Mouse (Mus musculus) neural tube, embryonic 11.5 days (tissue): ENCODE data around the gene Kank2. TPM values are rescaled to one million over a fixed set of nuclear protein-coding genes. Genes with fewer than 3 reads are reported as not detected.

Experiments
- ATAC-seq: fragments of 200-750 bp; cut with Nextera tagmentation; 2 replicates; pipeline ENCODE4 v1.8.0; 2017; ENCODE audit warnings: moderate number of reproducible peaks, mild to moderate bottlenecking, moderate TSS enrichment, moderate library complexity; ENCODE audit not compliant: insufficient read depth, low FRiP score, low TSS enrichment
- DNase-seq: peaks from one replicate; pipeline ENCODE4 v3.0.0-alpha.2; 2015; ENCODE audit warnings: low spot score
- H3K27ac ChIP-seq: fragments of 300-500 bp; sonication (generic); 2 replicates; pipeline ENCODE4 v1.5.1; 2014; ENCODE audit warnings: low read depth, mild to moderate bottlenecking, low read length
- H3K27me3 ChIP-seq: fragments of 300-500 bp; sonication (generic); 2 replicates; pipeline ENCODE4 v1.6.1; 2014; ENCODE audit warnings: mild to moderate bottlenecking, low read length, mixed read lengths; ENCODE audit not compliant: control insufficient read depth, insufficient read depth
- H3K36me3 ChIP-seq: fragments of 300-500 bp; sonication (generic); 2 replicates; pipeline ENCODE4 v1.6.1; 2014; ENCODE audit warnings: mild to moderate bottlenecking, low read length, moderate library complexity, mixed read lengths; ENCODE audit not compliant: control insufficient read depth, insufficient read depth
- H3K4me1 ChIP-seq: fragments of 300-500 bp; sonication (generic); 2 replicates; pipeline ENCODE4 v1.6.1; 2014; ENCODE audit warnings: low read length, mixed read lengths; ENCODE audit not compliant: control insufficient read depth, insufficient read depth
- H3K4me2 ChIP-seq: fragments of 300-500 bp; sonication (generic); 2 replicates; pipeline ENCODE4 v1.6.1; 2014; ENCODE audit warnings: low read depth, mild to moderate bottlenecking, moderate library complexity
- H3K4me3 ChIP-seq: fragments of 300-500 bp; sonication (generic); 2 replicates; pipeline ENCODE4 v1.5.1; 2014; ENCODE audit warnings: low read depth, low read length
- H3K9ac ChIP-seq: fragments of 300-500 bp; sonication (generic); 2 replicates; pipeline ENCODE4 v1.6.1; 2014; ENCODE audit warnings: mild to moderate bottlenecking, low read length
- H3K9me3 ChIP-seq: fragments of 300-500 bp; sonication (generic); 2 replicates; pipeline ENCODE4 v1.6.1; 2016; ENCODE audit warnings: low read length; ENCODE audit not compliant: control insufficient read depth
- WGBS: fragments of 180-500 bp; shearing (Covaris S2); extraction: QIAGEN DNeasy Blood & Tissue Kit; methylation state at CpG from one replicate; pipeline ENCODE4 v1.1.7; 2014; 5-methylcytosine and 5-hydroxymethylcytosine counted together
- polyA plus RNA-seq: library from polyadenylated mRNA; unstranded; fragments of >200 nt; fragmentation: Nextera tagmentation; extraction: Ambion mirVana; gene quantifications from 2 replicates; pipeline ENCODE4 v1.2.1, GENCODE M21; 2014

Kank2 gene
- polyA plus RNA-seq, 1 experiment from 2014 or later, result 3.7 TPM

DNA sequence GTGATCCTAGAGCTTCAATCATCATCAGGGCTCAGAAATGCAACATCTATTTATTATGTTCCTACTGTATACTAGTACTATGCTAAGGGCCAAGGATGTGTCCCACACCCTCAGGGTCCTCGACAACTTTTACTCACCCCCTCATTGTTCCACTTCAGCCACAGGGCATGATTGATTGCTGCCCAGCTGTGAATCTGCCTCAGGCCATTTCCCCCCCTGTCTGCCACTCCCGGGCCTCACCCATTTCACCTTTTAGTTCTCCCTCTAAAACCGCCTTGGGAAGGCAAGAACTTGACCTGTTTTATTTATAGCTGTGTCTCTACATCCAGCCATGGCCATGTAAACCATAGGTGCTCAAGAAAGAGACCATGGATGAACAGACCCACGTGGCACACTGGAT is 25.4 kb upstream of the Kank2 start:
- H3K27me3 ChIP-seq, result no peaks in the 10 kb centered on the region
- 46% methylated on average over 4 of the region's 4 CpGs for WGBS
- H3K4me1 ChIP-seq, result no peaks in the 10 kb centered on the region
- no peak for DNase-seq
- no peaks in the 10 kb centered on the region for H3K9me3 ChIP-seq
- ATAC-seq, result no peak
- H3K36me3 ChIP-seq, result no peaks in the 10 kb centered on the region
- no peak overlapping the region for H3K4me2 ChIP-seq
- no peak overlapping the region for H3K4me3 ChIP-seq
- no peak overlapping the region for H3K27ac ChIP-seq
- no peak overlapping the region for H3K9ac ChIP-seq

DNA sequence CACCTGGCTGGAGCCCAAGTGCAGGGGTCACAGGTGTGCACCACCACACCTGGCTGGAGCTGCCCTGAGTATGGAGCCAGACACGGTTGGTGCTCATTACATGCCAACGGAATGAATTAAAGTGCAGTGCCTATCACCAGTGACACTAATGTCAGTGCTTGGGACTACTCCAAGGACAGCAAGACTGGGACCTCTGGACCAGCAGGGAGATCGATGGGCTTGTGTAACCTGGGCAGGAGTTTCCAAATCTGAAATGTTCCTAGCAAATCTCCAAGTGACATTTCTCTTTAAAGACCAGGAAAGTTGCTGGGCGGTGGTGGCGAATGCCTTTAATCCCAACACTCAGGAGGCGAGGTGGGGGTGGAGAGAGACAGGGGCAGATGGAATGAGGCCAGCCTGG is 24.1 kb upstream of the Kank2 start:
- no peak for ATAC-seq
- 93% methylated on average over 6 of the region's 6 CpGs for WGBS

DNA sequence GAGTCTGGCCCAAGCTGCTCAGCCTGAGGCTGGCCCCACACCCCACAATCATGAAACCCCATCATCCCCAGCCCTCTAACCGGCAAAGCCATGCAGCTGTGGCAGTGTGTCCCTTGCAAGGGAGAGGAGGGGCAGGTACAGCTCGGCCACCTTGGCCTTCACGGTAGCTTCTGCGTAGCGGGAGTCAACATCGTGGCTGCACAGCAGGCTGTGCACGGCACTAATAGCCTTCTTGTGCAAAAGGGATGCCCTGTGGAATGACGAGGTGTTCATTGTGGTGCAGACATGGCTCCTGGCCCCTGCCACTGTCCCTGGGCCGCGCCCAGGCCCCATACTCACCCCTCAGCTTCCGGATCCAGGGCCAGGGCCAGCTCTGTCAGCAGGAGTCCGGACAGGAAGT is 21.6 kb upstream of the Kank2 start:
- Histone ChIP-seq H3K9me3 (no peaks in the 10 kb centered on the region), H3K4me3 (no peak overlapping the region), H3K9ac (no peak overlapping the region), H3K27me3 (no peaks in the 10 kb centered on the region), H3K36me3 (peaks cover 4% of the 10 kb centered on the region; the same call in 1 of the 2 replicates), H3K4me1 (no peaks in the 10 kb centered on the region), H3K4me2 (no peak overlapping the region), H3K27ac (no peak overlapping the region)
- no peak for DNase-seq
- WGBS, result 89% methylated on average over 12 of the region's 12 CpGs
- no peak for ATAC-seq

More for the DNA sequence above, 24.1 kb upstream of the Kank2 start:
- no peak for DNase-seq
- H3K27me3 ChIP-seq, result no peaks in the 10 kb centered on the region
- H3K4me2 ChIP-seq, result no peak overlapping the region
- no peak overlapping the region for H3K4me3 ChIP-seq
- no peaks in the 10 kb centered on the region for H3K9me3 ChIP-seq
- no peaks in the 10 kb centered on the region for H3K4me1 ChIP-seq
- H3K27ac ChIP-seq, result no peak overlapping the region
- H3K9ac ChIP-seq, result no peak overlapping the region
- no peaks in the 10 kb centered on the region for H3K36me3 ChIP-seq

DNA sequence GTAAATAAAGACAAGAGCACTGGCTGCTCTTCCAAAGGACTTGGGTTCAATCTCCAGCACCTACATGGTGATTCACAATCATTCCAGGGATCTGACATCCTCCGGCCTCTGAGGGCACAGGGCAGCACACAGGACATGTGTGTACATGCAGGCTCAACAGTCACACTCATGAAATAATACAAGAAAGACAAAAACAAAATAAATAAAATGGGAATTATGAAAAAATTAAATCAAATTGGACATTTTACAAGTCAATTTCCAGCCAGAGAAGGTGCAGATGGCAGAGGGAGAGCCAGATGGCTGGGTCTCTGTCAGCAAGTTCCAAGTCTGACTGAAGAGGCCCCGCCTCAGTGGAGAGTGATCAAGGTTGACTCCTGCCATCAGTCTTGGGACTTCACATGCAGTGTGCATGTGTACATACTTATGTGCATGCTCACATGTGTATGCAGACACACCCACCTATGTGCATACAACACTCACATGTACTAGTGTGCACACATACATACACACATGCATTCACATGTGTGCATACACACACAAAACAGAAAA is 20.7 kb upstream of the Kank2 start:
- Histone ChIP-seq H3K27me3 (no peaks in the 10 kb centered on the region), H3K4me3 (no peak overlapping the region), H3K4me1 (no peaks in the 10 kb centered on the region), H3K4me2 (no peak overlapping the region), H3K9me3 (no peaks in the 10 kb centered on the region), H3K27ac (no peak overlapping the region), H3K36me3 (peaks cover 4% of the 10 kb centered on the region; the same call in 1 of the 2 replicates), H3K9ac (no peak overlapping the region)
- no peak for ATAC-seq
- DNase-seq, result no peak
- 94% methylated on average over 2 of the region's 2 CpGs for WGBS

DNA sequence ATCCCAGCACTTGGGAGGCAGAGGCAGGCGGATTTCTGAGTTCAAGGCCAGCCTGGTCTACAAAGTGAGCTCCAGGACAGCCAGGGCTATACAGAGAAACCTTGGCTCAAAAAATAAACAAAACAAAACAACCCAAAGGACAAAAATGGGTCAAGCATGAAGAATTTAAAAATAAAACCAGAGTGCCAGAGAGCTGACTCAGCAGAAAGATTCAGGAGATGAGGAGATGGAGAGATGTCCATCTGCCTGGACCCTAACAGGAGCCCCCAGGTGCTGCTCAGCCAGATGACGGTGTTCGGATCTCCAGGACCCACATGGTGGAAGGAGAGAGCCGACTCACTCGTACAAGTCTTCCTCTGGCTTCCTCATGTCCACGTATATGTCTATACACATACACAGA is 20.0 kb upstream of the Kank2 start:
- no peaks in the 10 kb centered on the region for H3K4me1 ChIP-seq
- H3K36me3 ChIP-seq, result peaks cover 4% of the 10 kb centered on the region; the same call in 1 of the 2 replicates
- no peak overlapping the region for H3K4me3 ChIP-seq
- H3K9me3 ChIP-seq, result no peaks in the 10 kb centered on the region
- no peak overlapping the region for H3K27ac ChIP-seq
- no peaks in the 10 kb centered on the region for H3K27me3 ChIP-seq
- ATAC-seq (no peak), DNase-seq (no peak)
- H3K9ac ChIP-seq, result no peak overlapping the region
- no peak overlapping the region for H3K4me2 ChIP-seq
- 94% methylated on average over 6 of the region's 6 CpGs for WGBS

DNA sequence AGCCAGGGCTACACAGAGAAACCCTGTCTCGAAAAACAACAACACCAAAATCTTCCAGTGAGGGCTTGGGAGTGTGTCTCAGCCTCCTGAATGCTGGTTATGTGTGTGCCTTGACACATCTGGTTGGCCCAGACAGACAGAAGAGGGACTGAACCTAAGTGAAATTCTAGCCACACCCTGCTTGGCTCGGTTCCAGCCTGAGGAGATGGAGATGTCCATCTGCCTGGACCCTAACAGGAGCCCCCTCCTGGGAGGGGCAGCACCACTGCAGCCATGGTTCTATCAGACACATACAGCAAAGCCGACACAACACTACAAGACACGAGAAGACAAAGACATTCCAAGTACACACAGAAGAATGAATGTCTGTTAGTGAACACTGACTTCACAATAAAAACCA is 19.6 kb upstream of the Kank2 start:
- Histone ChIP-seq H3K27ac (no peak overlapping the region), H3K4me3 (no peak overlapping the region), H3K4me2 (no peak overlapping the region), H3K4me1 (no peaks in the 10 kb centered on the region), H3K9me3 (no peaks in the 10 kb centered on the region), H3K36me3 (peaks cover 4% of the 10 kb centered on the region; the same call in 1 of the 2 replicates), H3K27me3 (no peaks in the 10 kb centered on the region), H3K9ac (no peak overlapping the region)
- no peak for ATAC-seq
- no peak for DNase-seq
- 87% methylated on average over 4 of the region's 4 CpGs for WGBS

DNA sequence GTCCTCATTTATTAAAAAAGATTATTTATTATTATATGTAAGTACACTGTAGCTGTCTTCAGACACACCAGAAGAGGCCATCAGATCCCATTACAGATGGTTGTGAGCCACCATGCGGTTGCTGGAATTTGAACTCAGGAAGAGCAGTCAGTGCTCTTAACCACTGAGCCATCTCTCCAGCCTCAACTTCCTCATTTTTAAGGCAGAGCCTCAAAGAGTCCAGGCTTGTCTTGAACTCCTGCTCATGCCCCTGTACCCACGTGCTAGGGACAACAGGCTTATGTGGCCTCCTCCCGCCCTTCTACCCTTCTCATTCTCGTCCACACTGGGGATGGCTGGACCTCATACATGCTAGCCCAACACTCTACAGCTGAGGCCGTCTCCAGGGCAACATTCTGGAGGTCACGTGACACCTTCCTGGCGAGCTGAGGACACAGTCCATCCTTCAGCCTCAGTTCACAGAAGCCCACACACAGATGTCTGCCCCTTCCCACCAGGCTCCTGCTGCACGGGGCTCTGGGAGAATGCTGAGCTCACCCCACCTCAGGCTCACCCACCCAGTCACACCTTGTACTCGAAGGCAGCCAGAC is 18.3 kb upstream of the Kank2 start:
- peaks cover 4% of the 10 kb centered on the region; the same call in 1 of the 2 replicates for H3K36me3 ChIP-seq
- WGBS, result 72% methylated on average over 9 of the region's 9 CpGs
- DNase-seq, result no peak

DNA sequence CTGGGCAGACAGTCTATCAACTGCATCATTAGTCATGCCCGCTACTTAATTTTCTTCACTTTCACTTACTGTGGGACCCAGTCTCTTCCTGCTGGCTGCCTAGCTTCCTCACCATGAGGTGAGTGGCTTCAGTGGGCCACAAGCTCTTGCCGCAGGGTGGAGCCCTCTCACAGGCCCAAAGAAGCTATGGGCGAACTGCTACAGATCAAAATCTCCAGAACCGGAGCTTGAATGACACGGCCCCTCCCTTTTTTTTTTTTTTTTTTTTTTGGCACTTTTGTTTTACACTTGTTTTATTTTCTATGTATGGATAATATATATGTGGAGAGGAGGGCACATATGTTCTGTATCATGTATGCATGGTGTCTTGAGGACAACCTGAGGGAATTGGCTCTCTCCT is 12.6 kb upstream of the Kank2 start:
- no peak overlapping the region for H3K4me3 ChIP-seq
- no peak overlapping the region for H3K27ac ChIP-seq
- no peaks in the 10 kb centered on the region; the same call in 1 of the 2 replicates for H3K36me3 ChIP-seq
- no peak for ATAC-seq
- DNase-seq, result no peak
- H3K9me3 ChIP-seq, result no peaks in the 10 kb centered on the region
- H3K9ac ChIP-seq, result no peak overlapping the region
- no peak overlapping the region for H3K4me2 ChIP-seq
- WGBS, result 96% methylated on average over 5 of the region's 5 CpGs
- no peaks in the 10 kb centered on the region for H3K4me1 ChIP-seq
- H3K27me3 ChIP-seq, result no peaks in the 10 kb centered on the region

More for the DNA sequence above, 18.3 kb upstream of the Kank2 start:
- H3K4me1 ChIP-seq, result no peaks in the 10 kb centered on the region
- H3K27ac ChIP-seq, result no peak overlapping the region
- no peaks in the 10 kb centered on the region for H3K27me3 ChIP-seq
- H3K4me3 ChIP-seq, result no peak overlapping the region
- no peak overlapping the region for H3K4me2 ChIP-seq
- no peak overlapping the region for H3K9ac ChIP-seq
- H3K9me3 ChIP-seq, result no peaks in the 10 kb centered on the region
- ATAC-seq, result no peak

DNA sequence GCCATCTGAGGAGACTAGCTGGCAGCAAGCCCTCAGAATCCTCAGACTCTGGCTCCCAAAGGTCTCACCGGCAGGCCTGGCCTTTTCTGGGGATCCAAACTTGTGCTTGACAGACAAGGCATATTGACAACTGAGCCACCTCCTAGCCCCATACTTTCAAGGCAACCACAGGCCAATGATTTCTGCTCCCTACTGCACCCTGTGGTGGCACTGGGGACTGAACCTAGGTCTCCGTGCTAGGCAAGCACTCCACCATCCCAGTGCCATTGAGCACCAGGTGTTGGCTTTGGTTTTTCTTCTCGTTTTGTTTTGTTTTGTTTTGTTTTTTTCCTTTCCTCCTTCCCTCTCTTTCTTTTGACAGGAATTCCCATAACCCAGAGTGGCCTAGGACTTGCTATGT is 10.0 kb upstream of the Kank2 start:
- Histone ChIP-seq H3K27ac (no peak overlapping the region), H3K4me3 (no peak overlapping the region), H3K4me2 (no peak overlapping the region), H3K9ac (no peak overlapping the region), H3K9me3 (no peaks in the 10 kb centered on the region), H3K27me3 (no peaks in the 10 kb centered on the region), H3K36me3 (no peaks in the 10 kb centered on the region; the same call in 1 of the 2 replicates), H3K4me1 (no peaks in the 10 kb centered on the region; the same call in 1 of the 2 replicates)
- ATAC-seq (no peak), DNase-seq (no peak)
- 75% methylated on average over 3 of the region's 3 CpGs for WGBS
